Mouse (Mus musculus) liver, postnatal 0 days (tissue): ENCODE measurements at regions not wholly inside any gene's neighbourhood (a gene's known extent, or its start where the extent isn't known, plus 50 kb on each side); places are given as distances from the start of the nearest gene placed in this dataset.

Source experiments
- ATAC-seq: fragments of 200-750 bp; cut with Nextera tagmentation; 2 replicates; pipeline ENCODE4 v1.8.0; 2017; ENCODE audit warnings: mild to moderate bottlenecking, moderate library complexity
- DNase-seq: peaks from one replicate; pipeline ENCODE4 v3.0.0-alpha.2; 2016
- H3K27ac ChIP-seq: fragments of 300-500 bp; sonication (generic); 2 replicates; pipeline ENCODE4 v1.5.1; 2014; ENCODE audit warnings: antibody characterized with exemption, moderate library complexity, mild to moderate bottlenecking, low read depth
- H3K27me3 ChIP-seq: fragments of 300-500 bp; sonication (generic); 2 replicates; pipeline ENCODE4 v1.6.1; 2014; ENCODE audit warnings: low read length, control low read depth, mixed read lengths; ENCODE audit not compliant: insufficient read depth
- H3K36me3 ChIP-seq: fragments of 300-500 bp; sonication (generic); replicated peaks from 2 replicates; pipeline ENCODE4 v1.6.1; 2014; ENCODE audit warnings: mild to moderate bottlenecking, control low read depth, low read length, moderate library complexity, mixed read lengths; ENCODE audit not compliant: insufficient read depth
- H3K4me1 ChIP-seq: fragments of 300-500 bp; sonication (generic); 2 replicates; pipeline ENCODE4 v1.6.1; 2014; ENCODE audit warnings: antibody characterized with exemption, mild to moderate bottlenecking, control low read depth; ENCODE audit not compliant: insufficient read depth
- H3K4me2 ChIP-seq: fragments of 300-500 bp; sonication (generic); 2 replicates; pipeline ENCODE4 v1.6.1; 2014; ENCODE audit warnings: low read depth, mild to moderate bottlenecking, low read length, moderate library complexity, mixed read lengths
- H3K4me3 ChIP-seq: fragments of 300-500 bp; sonication (generic); 2 replicates; pipeline ENCODE4 v1.5.1; 2014; ENCODE audit warnings: low read depth, low read length
- H3K9ac ChIP-seq: fragments of 300-500 bp; sonication (generic); replicated peaks from 2 replicates; pipeline ENCODE4 v1.6.1; 2014; ENCODE audit warnings: mild to moderate bottlenecking, moderate library complexity
- H3K9me3 ChIP-seq: fragments of 300-500 bp; sonication (generic); 2 replicates; pipeline ENCODE4 v1.6.1; 2016; ENCODE audit warnings: mild to moderate bottlenecking, control low read depth, low read length, mixed read lengths
- CTCF ChIP-seq: sonication (generic); IDR thresholded peaks from 2 replicates; pipeline ENCODE4 v1.5.1; 2016; ENCODE audit warnings: antibody characterized with exemption, low read depth
- EP300 ChIP-seq: IDR thresholded peaks from 2 replicates; pipeline ENCODE4 v1.6.1; 2016; ENCODE audit warnings: antibody characterized with exemption, low read depth, mild to moderate bottlenecking
- WGBS: fragments of 180-500 bp; shearing (Covaris S2); extraction: QIAGEN DNeasy Blood & Tissue Kit; methylation state at CpG from one replicate; pipeline ENCODE4 v1.1.7; 2014; ENCODE audit not compliant: insufficient replicate concordance; 5-methylcytosine and 5-hydroxymethylcytosine counted together

- WGBS: 56% methylated on average over 8 of the region's 8 CpGs
- H3K36me3 ChIP-seq: no peaks in the 10 kb centered on the region
- no peaks in the 10 kb centered on the region for H3K4me1 ChIP-seq
- H3K4me2 ChIP-seq: no peak overlapping the region
- no peak overlapping the region for H3K4me3 ChIP-seq
- no peaks in the 10 kb centered on the region for H3K27me3 ChIP-seq
- H3K9me3 ChIP-seq: no peaks in the 10 kb centered on the region
- DNase-seq (no peak), ATAC-seq (no peak)
- H3K9ac ChIP-seq: no peak overlapping the region
- H3K27ac ChIP-seq: no peak overlapping the region
- TF ChIP-seq CTCF (no peak), EP300 (no peak)
Observed at GRCm38 (mm10) chr10:99416271-99416670, 153.2 kb downstream of the Dusp6 start.

GRCm38 (mm10) chr10:99416896-99417479 lies 154.0 kb downstream of the Dusp6 start:
- Histone ChIP-seq H3K4me1 (no peaks in the 10 kb centered on the region), H3K4me2 (no peak overlapping the region), H3K9ac (no peak overlapping the region), H3K9me3 (no peaks in the 10 kb centered on the region), H3K4me3 (no peak overlapping the region), H3K27ac (no peak overlapping the region), H3K27me3 (no peaks in the 10 kb centered on the region), H3K36me3 (no peaks in the 10 kb centered on the region)
- DNase-seq (no peak), ATAC-seq (no peak)
- WGBS: 44% methylated on average over 3 of the region's 3 CpGs
- no peak for TF ChIP-seq EP300
- TF ChIP-seq CTCF: no peak

GRCm38 (mm10) chr10:99417591-99417990 lies 154.6 kb downstream of the Dusp6 start:
- no peaks in the 10 kb centered on the region for H3K9me3 ChIP-seq
- no peak for TF ChIP-seq EP300
- no peak for TF ChIP-seq CTCF
- H3K27me3 ChIP-seq: no peaks in the 10 kb centered on the region
- ATAC-seq: no peak
- no peak overlapping the region for H3K9ac ChIP-seq
- H3K36me3 ChIP-seq: no peaks in the 10 kb centered on the region
- H3K4me1 ChIP-seq: no peaks in the 10 kb centered on the region
- H3K4me2 ChIP-seq: no peak overlapping the region
- no peak for DNase-seq
- H3K27ac ChIP-seq: no peak overlapping the region
- WGBS: 58% methylated on average over 7 of the region's 7 CpGs
- no peak overlapping the region for H3K4me3 ChIP-seq

GRCm38 (mm10) chr10:99418497-99418896 lies 155.5 kb downstream of the Dusp6 start:
- Histone ChIP-seq H3K4me1 (no peaks in the 10 kb centered on the region), H3K27me3 (no peaks in the 10 kb centered on the region), H3K4me3 (no peak overlapping the region), H3K9me3 (no peaks in the 10 kb centered on the region), H3K36me3 (no peaks in the 10 kb centered on the region), H3K27ac (no peak overlapping the region), H3K9ac (no peak overlapping the region), H3K4me2 (no peak overlapping the region)
- TF ChIP-seq EP300 (no peak), CTCF (no peak)
- no peak for ATAC-seq
- DNase-seq: no peak

GRCm38 (mm10) chr10:99419532-99419931 lies 156.5 kb downstream of the Dusp6 start:
- Histone ChIP-seq H3K4me2 (no peak overlapping the region), H3K4me1 (no peaks in the 10 kb centered on the region), H3K36me3 (no peaks in the 10 kb centered on the region), H3K9ac (no peak overlapping the region), H3K4me3 (no peak overlapping the region), H3K27me3 (no peaks in the 10 kb centered on the region), H3K27ac (no peak overlapping the region), H3K9me3 (no peaks in the 10 kb centered on the region)
- no peak for ATAC-seq
- 78% methylated on average over 7 of the region's 7 CpGs for WGBS
- no peak for DNase-seq
- TF ChIP-seq EP300: no peak
- no peak for TF ChIP-seq CTCF

- H3K27me3 ChIP-seq: no peaks in the 10 kb centered on the region
- no peak for ATAC-seq
- no peaks in the 10 kb centered on the region for H3K4me1 ChIP-seq
- TF ChIP-seq EP300 (no peak), CTCF (no peak)
- H3K9ac ChIP-seq: no peak overlapping the region
- no peaks in the 10 kb centered on the region for H3K36me3 ChIP-seq
- H3K27ac ChIP-seq: no peak overlapping the region
- WGBS: 74% methylated on average over 5 of the region's 5 CpGs
- no peak for DNase-seq
- H3K9me3 ChIP-seq: no peaks in the 10 kb centered on the region
- no peak overlapping the region for H3K4me2 ChIP-seq
- no peak overlapping the region for H3K4me3 ChIP-seq
Observed at GRCm38 (mm10) chr10:99423406-99423805, 160.4 kb downstream of the Dusp6 start.

- Histone ChIP-seq H3K4me3 (no peak overlapping the region), H3K36me3 (no peaks in the 10 kb centered on the region), H3K9me3 (no peaks in the 10 kb centered on the region), H3K9ac (no peak overlapping the region), H3K4me1 (no peaks in the 10 kb centered on the region), H3K4me2 (no peak overlapping the region), H3K27ac (no peak overlapping the region), H3K27me3 (no peaks in the 10 kb centered on the region)
- ATAC-seq (peak; percentile 43; the same call in 1 of the 2 replicates), DNase-seq (no peak)
- WGBS: 64% methylated on average over 4 of the region's 4 CpGs
- TF ChIP-seq EP300: 0 out of 2 replicates have a peak, but pooled peaks have one; percentile 18
- no peak for TF ChIP-seq CTCF
Observed at GRCm38 (mm10) chr10:99425265-99425664, 162.2 kb downstream of the Dusp6 start.
